Mouse (Mus musculus): ENCODE results near the gene Tspan5.

DNA sequence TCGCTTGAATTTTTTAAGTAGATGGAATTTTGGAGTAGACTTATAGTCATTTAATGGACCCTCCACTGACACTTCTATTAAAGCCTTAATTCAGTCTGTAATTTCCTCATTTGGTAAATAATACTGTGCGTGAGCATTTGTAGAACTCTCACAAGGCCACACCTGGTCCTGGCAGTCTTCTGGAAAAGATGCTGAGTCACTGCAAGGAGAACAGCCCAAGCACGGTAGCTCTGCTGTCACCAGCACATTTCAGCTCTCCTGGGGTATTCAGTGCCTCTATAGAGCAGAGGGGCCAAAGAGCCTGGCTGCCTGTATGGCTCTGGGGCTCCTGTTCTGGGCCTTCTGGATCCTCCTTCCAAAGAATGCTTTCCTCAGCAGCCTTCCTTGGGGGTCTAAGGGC is 11.2 kb upstream of the Tspan5 start:
- TF ChIP-seq EP300 (IDR thresholded peaks at IDR 0.05; ENCODE audit: low read depth) (no peak), CTCF (IDR thresholded peaks at IDR 0.05; ENCODE audit: low read depth) (no peak)

Data from liver, embryonic 14.5 days (tissue).